Comparison of ENCODE assay signal across 13 mouse cellular contexts in the genomic region with DNA sequence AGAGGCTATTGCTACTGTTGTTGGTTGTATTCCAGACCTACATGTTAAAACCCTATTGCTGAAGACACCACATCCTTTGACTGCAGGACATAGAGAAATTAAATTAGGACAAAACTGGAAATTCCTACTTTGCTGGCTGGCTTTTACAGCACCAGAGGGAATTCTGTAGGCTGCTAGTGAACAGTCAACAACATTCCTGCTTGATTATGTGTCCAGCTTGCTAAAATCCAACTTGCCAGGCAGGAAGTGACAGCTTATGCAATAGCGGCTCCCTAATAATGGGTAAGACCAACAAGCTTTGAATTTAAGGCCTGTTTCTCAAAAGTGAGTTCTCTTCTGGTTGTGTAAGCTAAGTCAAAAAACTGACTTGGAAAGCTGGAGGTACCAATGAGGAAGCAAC.
DNase-seq lines count a peak whose midpoint lies in the region; ATAC-seq and TF ChIP-seq lines count a peak whose summit lies in the region.
"Had no signal": no experiment of that assay in that cellular context is flagged by ENCODE, and none has a peak within 500 bp of the region (broad histone marks: within the 10 kb centered on the region; RNA-seq: fewer than 3 reads in every experiment).

No protein-coding gene starts in this region.

- H3ac ChIP-seq in myocyte (ENCODE audit: control insufficient read depth, insufficient read length): no peak overlapping the region

- H3K36me3 ChIP-seq in kidney, embryonic 15.5 days: no peaks in the 10 kb centered on the region
- no peaks in the 10 kb centered on the region for H3K36me3 ChIP-seq in myocyte (ENCODE audit: control insufficient read depth, insufficient read depth)
- H3K36me3 ChIP-seq: embryonic facial prominence, embryonic 13.5 days; stomach, embryonic 15.5 days had no signal

- no peak overlapping the region for H3K9ac ChIP-seq in kidney, embryonic 15.5 days
- H3K9ac ChIP-seq: embryonic facial prominence, embryonic 13.5 days; liver, postnatal 0 days; stomach, embryonic 15.5 days had no signal

- H3K4me1 ChIP-seq in kidney, embryonic 15.5 days: peaks cover 3% of the 10 kb centered on the region; the same call in 1 of the 2 replicates
- H3K4me1 ChIP-seq: embryonic facial prominence, embryonic 13.5 days; stomach, embryonic 15.5 days had no signal

- no peak for TF ChIP-seq POLR2A in myocyte (IDR thresholded peaks at IDR 0.05; ENCODE audit: insufficient read length, low read depth)

- no peak overlapping the region for H3K27ac ChIP-seq in kidney, embryonic 15.5 days
- H3K27ac ChIP-seq: embryonic facial prominence, embryonic 13.5 days; left cerebral cortex, adult 2 months; stomach, embryonic 15.5 days had no signal

- peak; percentile 38 for DNase-seq in kidney, adult 9 months
- DNase-seq in fibroblast of lung, adult 2 months (ENCODE audit: low read depth): peak; percentile 56
- DNase-seq in heart, postnatal 36 days: peak; percentile 37 to 42
- no peak for DNase-seq in spleen, postnatal 36 days (ENCODE audit: low spot score in 2 of 2)
- DNase-seq in right cerebral cortex, adult 18-20 months: no peak
- DNase-seq in adrenal gland, postnatal 36 days: no peak
- DNase-seq: cerebellum, adult 8-10 months; liver, postnatal 0 days had no signal

- H3K9me3 ChIP-seq in kidney, embryonic 15.5 days (replicated peaks): no peaks in the 10 kb centered on the region
- H3K9me3 ChIP-seq: embryonic facial prominence, embryonic 13.5 days; stomach, embryonic 15.5 days had no signal

- no peak for ATAC-seq in kidney, embryonic 15.5 days (replicated peaks; ENCODE audit: low FRiP score)
- ATAC-seq: liver, postnatal 0 days had no signal

- WGBS in kidney, embryonic 15.5 days: 50% methylated on average over 1 of the region's 1 CpGs

- no peaks in the 10 kb centered on the region for H3K79me2 ChIP-seq in myocyte (ENCODE audit: control insufficient read depth, insufficient read depth)

- no peak overlapping the region for H3K4me2 ChIP-seq in kidney, embryonic 15.5 days
- peak overlapping the region; percentile 20 for H3K4me2 ChIP-seq in myocyte (ENCODE audit: low read depth)
- H3K4me2 ChIP-seq: embryonic facial prominence, embryonic 13.5 days; stomach, embryonic 15.5 days had no signal

- no peaks in the 10 kb centered on the region for H3K27me3 ChIP-seq in kidney, embryonic 15.5 days
- no peaks in the 10 kb centered on the region for H3K27me3 ChIP-seq in myocyte (ENCODE audit: control insufficient read depth, insufficient read depth, insufficient read length)
- H3K27me3 ChIP-seq: embryonic facial prominence, embryonic 13.5 days; stomach, embryonic 15.5 days had no signal

- intact Hi-C loops in heart, postnatal 36 days (cut with DNase I): no loop called here

- no peak overlapping the region for H3K4me3 ChIP-seq in kidney, embryonic 15.5 days (replicated peaks)
- no peak overlapping the region for H3K4me3 ChIP-seq in myocyte
- H3K4me3 ChIP-seq: embryonic facial prominence, embryonic 13.5 days; left cerebral cortex, adult 2 months; stomach, embryonic 15.5 days had no signal

TF ChIP-seq in myocyte, 11 proteins besides CTCF, POLR2A, EP300 and RAD21:
- no peak for TF ChIP-seq SRF (IDR thresholded peaks at IDR 0.05; ENCODE audit: control insufficient read depth, insufficient read length, low read depth)
- TF ChIP-seq E2F4 (IDR thresholded peaks at IDR 0.05; ENCODE audit: insufficient read depth): no peak
- TF ChIP-seq REST (IDR thresholded peaks at IDR 0.05; ENCODE audit: insufficient read depth, insufficient read length): no peak
- no peak for TF ChIP-seq MAX (IDR thresholded peaks at IDR 0.05; ENCODE audit: low read depth)
- peak; percentile 93 for TF ChIP-seq CEBPB (IDR thresholded peaks at IDR 0.05; ENCODE audit: insufficient read depth, poor library complexity, severe bottlenecking)

Comparison
In these comparisons a context has a peak if more than half of its experiments do, and no peak if none do; other contexts are left out.
1. DNase-seq: peak in kidney, adult 9 months (single experiment), fibroblast of lung, adult 2 months (single experiment) and heart, postnatal 36 days (2 of 2); none in spleen, postnatal 36 days (0 of 2), right cerebral cortex, adult 18-20 months (single experiment) and adrenal gland, postnatal 36 days (0 of 2).